ENCODE assay signal across 9 mouse cellular contexts in genomic region chr14:108911138-108911841, GRCm38 (mm10). TPM values are rescaled to one million over a fixed set of nuclear protein-coding genes. Genes with fewer than 3 reads are reported as not detected.
DNase-seq lines count a peak whose midpoint lies in the region; ATAC-seq and TF ChIP-seq lines count a peak whose summit lies in the region.
"Had no signal": no experiment of that assay in that cellular context is flagged by ENCODE, and none has a peak within 500 bp of the region (broad histone marks: within the 10 kb centered on the region; RNA-seq: fewer than 3 reads in every experiment).

No protein-coding gene starts in this region.

- 2% methylated on average over 24 of the region's 24 CpGs for WGBS in kidney, embryonic 14.5 days
- under 1% methylated on average over 24 of the region's 24 CpGs for WGBS in hindbrain, embryonic 14.5 days
- WGBS in olfactory bulb, adult 2 months: 1% methylated on average over 24 of the region's 24 CpGs

- no peaks in the 10 kb centered on the region for H3K9me3 ChIP-seq in kidney, embryonic 14.5 days (ENCODE audit: control insufficient read depth, low read length)
- no peaks in the 10 kb centered on the region for H3K9me3 ChIP-seq in hindbrain, embryonic 14.5 days (ENCODE audit: control insufficient read depth, low read length)

- H3K27ac ChIP-seq in kidney, embryonic 14.5 days (ENCODE audit: low read depth, low read length): no peak overlapping the region
- peak overlapping the region; percentile 97 for H3K27ac ChIP-seq in hindbrain, embryonic 14.5 days
- peak overlapping the region; percentile 60 for H3K27ac ChIP-seq in olfactory bulb, adult 2 months (ENCODE audit: insufficient read depth, low read depth, low read length)

- ATAC-seq in kidney, embryonic 14.5 days (ENCODE audit: low FRiP score, low TSS enrichment): peak; percentile 50
- ATAC-seq in hindbrain, embryonic 14.5 days (ENCODE audit: low FRiP score): peak; percentile 15; the same call in 1 of the 2 replicates

- no peak for TF ChIP-seq CTCF in olfactory bulb, adult 2 months (IDR thresholded peaks at IDR 0.05; ENCODE audit: insufficient read depth, low read depth, low read length)

- intact Hi-C loops in left cerebral cortex, postnatal 4 days (cut with DNase I): no loop called here

- TF ChIP-seq POLR2A in olfactory bulb, adult 2 months (IDR thresholded peaks at IDR 0.05; ENCODE audit: insufficient read depth, low read depth, low read length): no peak

- no peak for DNase-seq in kidney, postnatal 10 days
- peak; percentile 10 for DNase-seq in embryo, embryonic 10 days (ENCODE audit: low spot score)
- DNase-seq in hindbrain, embryonic 14.5 days (ENCODE audit: low spot score): no peak
- DNase-seq in left cerebral cortex, postnatal 4 days: peak; percentile 17
- no peak for DNase-seq in thymus, adult 18-20 months
- DNase-seq in spleen, postnatal 36 days (ENCODE audit: low spot score in 2 of 2): no peak

- peaks cover 22% of the 10 kb centered on the region for H3K27me3 ChIP-seq in kidney, embryonic 14.5 days (ENCODE audit: control insufficient read depth, insufficient read depth, low read length)
- H3K27me3 ChIP-seq in hindbrain, embryonic 14.5 days (ENCODE audit: control insufficient read depth, insufficient read depth, low read length): no peaks in the 10 kb centered on the region

- peak overlapping the region; percentile 65 for H3K4me2 ChIP-seq in kidney, embryonic 14.5 days (replicated peaks; ENCODE audit: low read depth, low read length)
- H3K4me2 ChIP-seq in hindbrain, embryonic 14.5 days (replicated peaks): peak overlapping the region; percentile 74

- H3K4me3 ChIP-seq in kidney, embryonic 14.5 days (ENCODE audit: low read length): peak overlapping the region; percentile 32
- peak overlapping the region; percentile 72 for H3K4me3 ChIP-seq in hindbrain, embryonic 14.5 days (replicated peaks; ENCODE audit: low read length)
- peak overlapping the region; percentile 63 for H3K4me3 ChIP-seq in olfactory bulb, adult 2 months (ENCODE audit: insufficient read depth, low read depth, low read length)

- H3K9ac ChIP-seq in kidney, embryonic 14.5 days (ENCODE audit: low read depth, low read length): peak overlapping the region; percentile 12; the same call in 1 of the 2 replicates
- H3K9ac ChIP-seq in hindbrain, embryonic 14.5 days: peak overlapping the region; percentile 85

- no peaks in the 10 kb centered on the region for H3K36me3 ChIP-seq in kidney, embryonic 14.5 days (ENCODE audit: control insufficient read depth, insufficient read depth, low read length)
- no peaks in the 10 kb centered on the region for H3K36me3 ChIP-seq in hindbrain, embryonic 14.5 days (replicated peaks; ENCODE audit: control insufficient read depth, insufficient read depth)

- H3K4me1 ChIP-seq in kidney, embryonic 14.5 days (ENCODE audit: control insufficient read depth, insufficient read depth, low read length): 0 out of 2 replicates have a peak, but pooled peaks cover 4% of the 10 kb centered on the region
- H3K4me1 ChIP-seq in hindbrain, embryonic 14.5 days (replicated peaks; ENCODE audit: control insufficient read depth, insufficient read depth, low read length): peaks cover 14% of the 10 kb centered on the region
- H3K4me1 ChIP-seq in olfactory bulb, adult 2 months (ENCODE audit: control insufficient read depth, insufficient read depth, low read length): no peaks in the 10 kb centered on the region

RNA-seq across cellular contexts. Expression of gene Slitrk1, which starts 2.7 kb away (rescaled TPM):
- polyA plus RNA-seq in kidney, embryonic 14.5 days (2014; fragmentation: Nextera tagmentation; extraction: Ambion mirVana): 0.29 and 0.54 TPM in 2 replicates
- polyA plus RNA-seq in hindbrain, embryonic 14.5 days (2014; fragmentation: Nextera tagmentation; extraction: Ambion mirVana): 37.9 and 38.5 TPM in 2 replicates
- total RNA-seq in left cerebral cortex, postnatal 4 days (2021): 10 to 100 TPM; 56.6 to 59.6 TPM
- not detected in 2 replicates for polyA plus RNA-seq in olfactory bulb, adult 2 months (2012; ENCODE audit: insufficient read depth, insufficient read length, low replicate concordance, missing spikeins)
- total RNA-seq: liver, adult 2 months had no signal
- polyA plus RNA-seq: liver, adult 2 months had no signal

Comparison
In these comparisons a context has a peak if more than half of its experiments do, and no peak if none do; other contexts are left out.
1. DNase-seq: peak in embryo, embryonic 10 days (single experiment) and left cerebral cortex, postnatal 4 days (single experiment); none in kidney, postnatal 10 days (single experiment), hindbrain, embryonic 14.5 days (single experiment), thymus, adult 18-20 months (0 of 2) and spleen, postnatal 36 days (0 of 2).
2. Peak in every context shown above with its lines, with median percentiles within 50 percentile points of each other: H3K4me3 ChIP-seq.